Mouse (Mus musculus) heart, postnatal 0 days (tissue): ENCODE results near the gene Mrpl38.

Experiments used
- CTCF ChIP-seq: IDR thresholded peaks from 2 replicates; pipeline ENCODE4 v1.5.1; 2016; ENCODE audit warnings: antibody characterized with exemption, control low read depth, low read depth
- EP300 ChIP-seq: IDR thresholded peaks from 2 replicates; pipeline ENCODE4 v1.6.1; 2016; ENCODE audit warnings: antibody characterized with exemption, low read depth

- TF ChIP-seq CTCF = no peak
- TF ChIP-seq EP300 = no peak
Measured at GRCm38 (mm10) chr11:116142211-116142991, 3.7 kb upstream of the Mrpl38 start.
